Mouse (Mus musculus) cerebellum, adult 9-11 months (tissue): ENCODE data around the gene Spag8.
A peak's percentile ranks its signal among the peaks of the same experiment; 100 is the strongest.

Source experiments
- DNase-seq: peaks from one replicate; pipeline ENCODE4 v3.0.0; 2022

Spag8 gene

DNA sequence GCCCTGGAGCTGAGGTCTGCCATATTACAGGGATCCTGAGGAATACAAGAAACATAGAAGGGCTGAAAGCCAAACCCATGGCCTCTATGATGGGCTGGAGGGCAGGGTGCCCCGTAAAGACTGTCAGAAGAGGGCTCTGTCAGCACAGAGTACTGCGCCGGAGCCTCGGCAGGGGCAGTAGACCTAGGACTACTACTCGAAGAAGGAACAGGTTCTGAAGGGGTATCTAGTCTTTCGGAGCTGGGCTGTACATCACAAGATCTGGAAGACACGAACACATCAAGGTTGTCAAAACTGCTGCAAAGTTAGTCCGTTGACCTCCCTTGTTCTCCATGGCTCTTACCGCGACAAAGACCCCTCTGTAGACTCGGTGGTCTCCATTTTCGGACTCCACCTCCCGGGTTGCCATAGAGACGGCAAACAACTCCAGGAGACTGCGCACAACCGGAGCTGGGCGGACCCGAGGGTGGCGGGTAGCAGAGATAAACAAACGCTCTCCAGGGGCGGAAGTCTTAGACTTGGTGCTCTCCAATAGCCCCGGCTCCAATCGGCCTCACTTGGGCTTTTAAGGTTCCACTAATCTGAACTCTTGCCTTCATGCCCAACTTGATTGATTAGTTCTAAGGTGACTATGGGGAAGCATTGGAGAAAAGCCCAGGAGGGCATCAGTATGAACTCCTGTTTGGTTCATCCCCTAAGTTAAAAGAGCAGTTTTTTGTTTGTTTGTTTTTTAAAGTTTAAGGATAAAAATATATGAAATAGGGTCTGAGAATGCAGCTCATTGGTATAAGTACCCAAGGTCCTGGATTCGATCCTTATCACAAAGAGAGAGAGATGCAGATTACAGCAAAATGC lies at the start of gene Spag8:
Gene Spag8, minus strand, starts transcription at position 434 of the 855 bp plus-strand sequence.
- no peak for DNase-seq

DNA sequence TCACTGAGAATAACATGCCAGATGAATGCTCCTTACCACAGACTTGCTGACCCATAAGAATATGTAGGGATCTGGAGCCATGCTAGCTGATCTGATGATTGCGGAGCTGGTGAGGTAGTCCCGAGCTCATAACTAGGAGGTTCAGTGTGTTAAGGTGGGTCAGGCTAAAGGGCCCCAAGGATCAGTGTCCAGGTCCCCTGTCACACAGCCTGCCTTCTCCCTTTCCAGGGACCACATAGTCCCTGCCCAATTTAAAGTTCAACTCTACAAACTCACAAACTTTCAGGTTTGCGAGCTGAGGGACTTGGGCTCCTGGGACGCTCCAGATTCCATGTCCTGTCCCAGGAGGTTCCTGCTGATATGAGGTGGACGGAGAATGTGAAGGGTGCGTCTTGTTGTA lies 47.3 kb upstream of the Spag8 start, which contains the start of gene Olfr70:
Gene Olfr70, minus strand, starts transcription at position 101 of the 400 bp plus-strand sequence.
- no peak for DNase-seq

DNA sequence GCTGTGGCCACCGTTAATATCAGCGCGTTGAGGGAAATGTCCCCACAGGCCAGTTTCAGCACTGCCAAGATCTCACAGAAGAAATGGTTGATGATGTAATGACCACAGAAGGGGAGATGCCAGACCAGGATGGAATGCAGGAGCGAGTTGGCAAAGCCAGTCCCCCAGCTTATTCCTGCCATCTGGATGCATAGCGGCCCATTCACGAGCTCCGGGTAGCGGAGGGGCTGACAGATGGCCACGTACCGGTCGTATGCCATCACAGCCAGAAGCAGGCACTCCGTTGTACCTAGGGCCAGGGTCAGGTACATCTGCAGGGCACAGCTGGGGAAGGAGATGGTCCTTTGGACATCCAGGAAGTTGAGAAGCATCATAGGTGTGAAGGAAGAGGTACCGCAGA lies 43.2 kb upstream of the Spag8 start:
- peak; percentile 61 for DNase-seq

DNA sequence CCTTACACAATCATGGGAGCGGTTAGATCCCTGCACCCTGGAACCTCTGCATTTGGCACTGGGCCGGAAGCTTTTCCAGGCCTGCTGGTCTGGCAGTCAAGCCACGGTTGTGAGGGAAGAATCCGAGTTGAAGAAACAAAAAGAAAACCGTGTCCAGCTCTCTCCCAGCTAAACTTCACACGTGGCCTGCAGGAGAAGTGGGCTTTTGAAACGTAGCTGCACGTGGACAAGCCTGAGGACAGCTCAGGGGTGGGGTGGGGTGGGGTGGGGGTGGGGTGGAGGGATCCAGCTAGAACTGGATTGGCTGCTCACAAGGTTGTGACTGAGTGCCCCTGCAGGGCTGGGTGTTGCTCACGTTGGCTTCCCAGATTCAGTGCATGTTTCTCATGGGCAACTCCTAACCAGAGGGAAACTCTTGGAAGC lies 41.9 kb upstream of the Spag8 start:
- no peak for DNase-seq

DNA sequence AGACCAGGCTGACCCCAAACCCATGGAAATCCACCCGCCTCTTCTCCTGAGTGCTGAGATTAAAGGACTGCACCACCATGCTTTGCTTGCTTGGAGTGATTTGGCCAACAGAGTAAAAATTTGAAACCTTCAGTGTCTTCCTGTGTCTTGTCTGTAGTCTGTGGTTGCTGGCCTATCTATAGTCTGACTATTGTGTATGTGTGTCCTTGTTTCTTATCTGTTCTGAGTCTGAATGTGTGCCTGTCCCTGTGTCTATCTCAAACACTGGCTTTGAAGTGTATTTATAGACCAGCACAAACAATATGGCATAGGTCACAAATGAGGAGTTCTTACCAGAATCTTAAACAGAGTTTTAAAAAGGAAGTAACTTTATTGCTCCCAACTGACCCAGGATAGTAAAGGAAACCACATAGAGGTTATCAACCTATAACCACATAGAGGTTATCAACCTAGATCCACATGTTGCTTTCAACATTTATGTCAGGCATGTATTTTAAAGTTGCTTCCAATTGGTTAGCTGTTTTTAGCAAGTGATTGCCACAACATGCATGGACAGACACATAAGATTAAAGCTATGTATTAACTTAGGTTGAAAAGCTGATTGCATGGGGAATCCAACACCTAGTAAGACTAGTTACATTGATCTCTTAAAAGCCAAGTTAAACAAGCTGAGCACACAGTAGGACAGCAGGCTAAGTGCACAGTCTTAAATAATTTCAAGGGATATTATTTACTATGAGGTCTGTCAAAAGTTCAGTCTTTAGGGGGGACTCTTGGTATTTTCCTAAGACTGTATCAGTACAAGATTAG lies 41.2 kb upstream of the Spag8 start:
- no peak for DNase-seq

DNA sequence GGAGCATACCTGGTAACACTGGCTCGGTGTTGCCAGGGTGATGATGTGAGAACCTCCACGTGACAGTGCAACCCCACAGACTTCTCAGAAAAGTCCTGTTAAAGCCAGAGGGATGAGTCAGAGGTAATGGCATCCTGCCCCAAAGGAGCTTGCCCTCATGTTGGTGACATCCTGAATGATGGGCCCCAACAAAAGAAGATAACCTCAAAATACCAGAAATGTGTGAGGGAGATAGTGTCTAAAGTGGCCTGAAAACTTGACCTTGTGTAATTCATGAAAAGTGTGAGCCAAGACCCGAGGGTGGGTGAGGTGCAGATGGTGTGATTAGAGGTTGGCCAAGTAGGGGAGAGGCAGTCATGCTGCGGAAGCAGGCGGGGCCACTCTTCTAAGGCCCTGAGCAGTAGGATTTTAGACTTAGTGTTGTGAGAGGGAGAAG lies 40.4 kb upstream of the Spag8 start:
- DNase-seq, result no peak

DNA sequence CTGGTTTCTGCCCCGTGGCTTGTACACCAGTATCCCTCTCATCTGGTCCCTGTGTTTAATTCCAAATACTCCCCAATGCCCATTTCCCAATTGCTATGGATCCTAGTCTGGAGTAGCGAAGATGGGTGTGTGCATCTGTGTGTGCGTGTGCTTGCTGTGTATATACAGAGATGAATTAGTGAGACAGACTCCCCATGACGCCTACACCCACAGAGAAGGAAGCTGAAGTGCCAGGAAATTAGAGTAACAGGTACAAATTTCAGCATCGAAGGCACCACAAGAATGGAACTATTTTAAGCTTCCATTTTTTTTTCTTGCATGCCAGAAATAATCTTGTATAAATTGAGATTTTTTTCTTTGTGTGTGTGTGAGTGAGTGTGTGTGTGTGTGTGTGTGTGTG lies 37.6 kb upstream of the Spag8 start:
- no peak for DNase-seq

DNA sequence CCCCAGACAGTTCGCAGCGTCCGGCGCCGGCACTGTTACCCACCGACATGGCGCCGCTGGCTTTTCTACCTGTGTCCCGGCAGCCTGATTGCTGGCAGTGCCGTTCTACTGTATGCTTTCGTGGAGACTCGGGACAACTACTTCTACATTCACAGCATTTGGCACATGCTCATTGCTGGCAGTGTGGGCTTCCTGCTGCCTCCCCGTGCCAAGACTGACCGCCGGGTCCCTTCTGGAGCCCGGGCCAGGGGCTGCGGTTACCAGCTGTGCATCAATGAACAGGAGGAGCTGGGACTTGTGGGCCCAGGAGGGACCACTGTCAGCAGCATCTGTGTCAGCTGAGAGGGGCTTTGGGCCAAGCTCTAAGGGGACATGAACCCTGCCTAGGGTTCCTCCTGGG lies 36.6 kb upstream of the Spag8 start:
- no peak for DNase-seq

DNA sequence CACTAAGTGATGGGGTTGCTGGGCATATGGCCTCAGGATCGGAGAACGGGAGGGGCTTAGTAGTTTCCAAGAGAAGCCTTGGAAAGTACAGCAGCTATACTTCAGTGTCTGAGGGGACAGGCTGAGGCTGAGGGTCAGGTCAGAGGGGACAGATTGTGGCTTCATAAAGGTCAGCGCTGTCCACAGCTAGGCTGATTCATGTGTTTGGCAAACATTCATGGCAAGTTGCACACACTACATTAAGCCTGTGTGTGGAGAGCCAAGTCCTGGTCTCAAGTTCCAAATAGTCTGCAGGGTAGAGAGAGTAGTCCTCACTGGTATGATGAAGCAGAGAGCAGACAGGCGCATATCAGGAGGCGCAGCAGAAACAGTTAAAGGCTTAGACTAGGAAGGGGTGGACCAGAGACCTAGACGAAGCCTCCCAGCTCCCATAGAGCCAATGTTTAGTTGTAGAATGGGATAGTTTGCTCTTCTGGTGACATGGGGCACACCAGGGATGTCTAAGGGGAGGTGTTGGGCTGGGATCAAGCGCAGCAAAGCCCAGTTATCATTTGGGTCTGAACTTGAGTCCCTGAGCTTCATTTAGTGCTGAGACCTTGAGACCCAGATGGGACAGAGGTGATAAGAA lies 26.1 kb upstream of the Spag8 start:
- no peak for DNase-seq

DNA sequence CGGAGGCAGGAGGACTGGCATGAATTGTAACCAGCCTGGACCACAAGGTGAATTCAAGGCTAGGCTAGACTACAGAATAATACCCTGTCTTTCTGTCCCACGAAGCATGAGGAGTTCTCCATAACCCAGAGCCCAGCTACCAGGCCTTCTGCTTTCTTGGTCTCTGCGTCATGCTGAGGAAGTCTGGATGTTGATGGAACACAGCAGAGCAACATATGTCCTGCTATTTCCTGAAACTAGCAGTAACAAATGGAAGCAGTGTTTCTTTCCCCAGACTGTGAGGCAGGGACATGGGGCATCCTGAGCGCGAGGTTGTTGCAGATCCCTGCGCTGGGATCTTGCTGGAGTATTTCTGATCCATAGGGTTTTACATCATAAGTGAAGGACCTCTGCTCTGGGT lies 25.1 kb upstream of the Spag8 start:
- DNase-seq, result no peak

DNA sequence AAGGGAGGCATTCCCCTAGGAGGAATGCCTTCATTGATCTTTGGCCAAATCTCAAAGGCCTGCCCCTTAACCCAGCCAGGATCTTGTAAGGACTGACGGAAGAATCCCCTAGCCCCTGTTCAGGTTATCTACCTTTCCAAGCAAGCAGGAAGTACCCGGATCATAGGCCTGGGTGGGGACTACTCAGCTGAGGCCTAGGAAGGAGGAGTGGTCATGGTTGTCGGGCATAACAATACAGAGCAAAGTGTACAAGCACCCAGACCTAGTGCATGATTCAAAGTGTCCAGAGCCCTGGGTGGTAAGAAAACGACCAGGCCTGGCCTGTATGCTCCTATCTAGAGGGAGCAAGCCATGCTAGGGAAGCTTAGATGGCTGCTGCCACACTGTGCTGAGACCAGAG lies 22.2 kb upstream of the Spag8 start:
- DNase-seq, result no peak

DNA sequence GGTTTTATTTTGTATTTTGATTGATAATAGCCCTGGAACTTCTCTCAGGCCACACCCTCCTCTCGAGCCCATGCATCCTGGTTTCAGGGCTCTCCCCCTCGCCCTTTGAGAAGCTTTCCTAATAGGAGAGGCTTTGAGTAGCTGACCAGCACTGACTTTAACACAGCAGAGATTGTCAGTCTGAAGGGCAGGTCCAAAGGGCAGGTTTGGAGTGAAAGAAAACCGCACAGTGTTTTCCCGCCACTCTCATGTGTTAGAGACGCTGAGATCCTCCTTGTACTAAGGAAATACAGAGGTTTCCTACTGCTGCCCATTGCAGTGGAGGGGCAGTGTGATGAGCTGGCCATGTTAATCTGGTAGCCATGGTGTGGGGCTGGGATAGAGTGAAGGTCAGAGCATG lies 21.6 kb upstream of the Spag8 start:
- DNase-seq, result no peak

DNA sequence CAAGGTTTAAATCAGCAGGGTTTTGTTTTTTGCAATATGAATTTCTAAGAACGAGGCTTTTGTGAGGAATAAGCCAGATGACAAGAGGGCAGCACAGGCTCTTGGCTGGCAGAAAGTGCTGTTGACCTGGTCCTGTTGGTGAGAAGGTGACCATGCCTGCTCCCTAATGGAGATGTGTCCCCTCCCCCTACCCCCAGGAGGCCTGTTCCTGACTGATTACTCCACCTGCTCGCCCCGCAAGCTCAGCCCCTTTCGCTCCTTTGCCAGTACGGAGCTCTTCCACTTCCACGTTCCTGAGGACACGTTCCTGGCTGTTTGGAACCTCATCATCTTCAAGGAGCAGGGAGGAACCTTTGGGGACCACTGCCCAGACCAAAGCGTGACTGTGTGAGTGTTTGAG lies 20.3 kb upstream of the Spag8 start:
- no peak for DNase-seq

DNA sequence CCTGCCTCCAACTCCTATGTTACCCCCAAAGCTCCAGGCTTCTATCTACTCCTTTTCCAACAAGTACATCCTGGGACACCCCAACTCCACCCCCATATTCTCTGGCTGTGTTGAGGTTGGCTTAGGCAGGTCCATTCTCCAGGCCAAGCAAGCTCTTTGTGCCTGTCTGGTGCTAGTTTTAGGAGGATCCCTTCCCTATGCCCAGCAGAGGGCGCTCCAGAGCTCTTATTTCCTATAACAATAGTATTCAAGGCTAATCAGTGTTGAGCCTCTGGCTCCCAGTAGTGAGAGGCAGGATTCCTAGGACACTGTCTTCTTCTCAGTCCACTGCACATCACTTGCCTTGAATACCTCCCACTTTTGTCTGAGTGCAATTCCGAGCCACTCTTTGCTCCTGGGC lies 18.7 kb upstream of the Spag8 start:
- DNase-seq, result peak; percentile 87

DNA sequence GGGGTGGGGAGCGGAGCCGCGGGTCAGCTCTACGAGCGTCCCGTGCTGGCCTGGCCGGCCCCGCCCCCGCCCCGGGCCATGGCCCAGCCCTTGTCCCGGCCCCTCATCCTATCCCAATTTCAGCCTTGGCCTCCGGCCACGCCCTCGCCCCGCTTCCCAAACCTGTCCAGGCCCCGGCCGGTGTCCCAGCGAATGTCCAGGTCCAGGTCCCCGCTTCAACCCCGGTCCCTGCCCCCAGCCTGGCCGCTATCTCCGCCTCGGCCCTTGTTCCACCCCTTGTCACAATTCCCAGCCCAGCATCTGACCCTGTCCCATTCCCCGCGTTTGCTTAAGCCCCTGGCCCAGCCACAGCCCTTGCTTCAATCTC lies 16.0 kb upstream of the Spag8 start:
- DNase-seq, result peak; percentile 83

DNA sequence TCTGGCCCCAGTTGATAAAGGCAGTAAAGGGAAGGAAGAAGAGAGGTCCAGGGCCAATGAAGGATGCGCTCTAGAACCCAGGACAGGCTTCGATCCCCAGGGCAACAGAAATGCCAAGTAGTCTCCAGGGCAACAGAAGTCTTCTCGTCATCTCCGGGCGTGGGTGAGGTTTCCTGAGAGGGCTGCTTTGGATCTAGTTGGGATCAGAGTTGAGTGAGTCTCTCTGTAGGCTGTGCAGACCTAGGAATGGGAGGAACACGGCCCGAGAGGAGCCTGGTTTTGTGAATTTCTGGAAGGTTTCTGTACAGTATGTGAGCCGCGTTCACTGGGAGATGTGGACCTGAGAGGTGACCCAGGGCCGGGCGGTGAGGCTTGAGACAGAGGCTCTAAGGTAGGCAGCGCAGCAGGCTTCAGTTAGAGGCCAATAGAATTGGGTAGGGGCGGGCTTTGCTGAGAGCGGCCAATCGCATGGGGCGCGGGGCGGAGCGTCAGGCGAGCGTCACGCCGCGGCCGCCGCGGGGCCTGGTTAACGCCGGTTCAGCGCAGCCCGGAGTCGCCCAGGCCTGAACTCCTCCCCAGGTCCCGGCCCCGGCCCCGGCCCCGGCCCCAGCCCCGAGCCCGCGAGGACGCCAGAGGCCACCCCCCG lies 15.5 kb upstream of the Spag8 start, which contains the start of the genes Tmem8b and Fam221b:
Gene Tmem8b, plus strand, starts transcription at position 190 of the 646 bp plus-strand sequence.
Gene Fam221b, minus strand, starts transcription at position 364 of the 646 bp plus-strand sequence.
- peak; percentile 94 for DNase-seq

DNA sequence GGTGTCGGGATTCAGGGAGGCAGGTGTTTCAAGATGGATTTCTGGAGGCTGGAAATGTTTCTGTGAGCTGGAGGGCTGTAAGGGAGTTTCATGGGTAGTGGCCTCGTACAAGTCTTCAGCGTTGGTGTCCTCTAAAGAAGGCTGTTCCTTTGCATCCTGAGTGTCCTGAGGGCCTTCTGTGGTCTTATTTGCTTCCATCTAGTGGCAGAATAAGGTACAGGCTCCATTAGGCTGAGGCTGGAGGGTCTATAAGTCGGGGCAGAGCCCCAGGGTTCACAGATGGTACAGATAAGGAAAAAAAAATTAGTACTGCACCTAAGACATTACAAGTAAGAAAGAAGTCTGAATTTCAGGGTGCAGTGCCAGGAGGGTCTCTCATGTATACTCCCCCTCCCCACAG lies 13.0 kb upstream of the Spag8 start:
- DNase-seq, result no peak

DNA sequence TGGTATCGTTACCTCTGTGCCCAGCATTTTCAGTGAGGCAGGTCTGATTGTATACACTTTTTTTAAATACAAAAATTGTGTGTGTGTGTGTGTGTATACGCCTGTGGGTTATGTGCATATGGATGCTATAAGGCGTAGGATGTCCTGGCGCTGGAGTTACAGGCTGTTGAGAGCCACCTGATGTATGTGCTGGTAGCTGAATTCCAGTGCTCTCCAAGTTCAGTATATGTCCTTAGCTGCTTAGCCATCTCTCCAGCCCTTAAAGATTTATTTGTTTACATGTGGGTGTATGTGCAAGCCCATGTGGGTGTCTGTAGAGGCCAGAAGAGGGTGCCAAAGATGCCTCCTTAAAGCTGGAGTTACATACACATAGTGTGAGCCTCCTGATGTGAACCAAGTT lies 3.8 kb upstream of the Spag8 start:
- DNase-seq, result peak; percentile 61

DNA sequence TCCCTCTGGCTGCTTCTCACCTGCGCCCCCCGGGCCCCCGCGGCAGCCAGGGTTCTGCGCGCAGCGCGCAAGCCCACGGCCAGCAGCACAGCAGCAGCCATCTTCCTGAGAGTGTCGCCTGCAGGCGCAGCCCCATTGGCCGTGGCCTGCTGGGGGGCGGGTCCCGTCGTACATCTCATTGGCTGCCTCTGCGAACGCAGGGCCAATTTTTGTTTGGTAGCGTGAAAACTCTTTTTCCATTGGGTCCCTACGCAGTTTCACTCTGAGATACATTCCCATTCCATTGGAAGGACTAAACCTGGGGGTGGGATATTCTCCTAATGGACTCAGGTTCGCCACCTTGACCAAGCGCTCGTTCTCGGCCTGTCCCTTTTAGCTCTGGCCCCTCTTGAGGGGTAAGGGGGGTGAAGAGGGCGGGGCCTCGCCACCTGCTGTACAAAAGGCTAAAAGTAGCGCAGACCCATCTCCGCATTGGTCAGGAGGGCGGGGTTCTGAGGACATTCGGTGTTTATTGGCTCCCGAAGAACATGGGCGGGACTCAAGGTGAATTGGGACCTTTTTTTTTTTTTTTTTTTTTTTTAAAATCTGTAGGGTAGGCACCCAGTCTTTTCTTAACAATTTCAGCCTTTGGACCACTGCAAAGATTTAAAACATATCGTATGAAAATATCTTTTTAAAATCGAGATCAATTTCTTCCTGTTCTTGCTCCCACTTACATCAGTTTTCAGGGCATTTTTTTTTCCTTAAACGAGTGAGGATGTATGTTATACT lies 3.1 kb upstream of the Spag8 start, which contains the start of gene Hint2:
Gene Hint2, minus strand, starts transcription at position 128 of the 771 bp plus-strand sequence.
- peak; percentile 100 for DNase-seq

DNA sequence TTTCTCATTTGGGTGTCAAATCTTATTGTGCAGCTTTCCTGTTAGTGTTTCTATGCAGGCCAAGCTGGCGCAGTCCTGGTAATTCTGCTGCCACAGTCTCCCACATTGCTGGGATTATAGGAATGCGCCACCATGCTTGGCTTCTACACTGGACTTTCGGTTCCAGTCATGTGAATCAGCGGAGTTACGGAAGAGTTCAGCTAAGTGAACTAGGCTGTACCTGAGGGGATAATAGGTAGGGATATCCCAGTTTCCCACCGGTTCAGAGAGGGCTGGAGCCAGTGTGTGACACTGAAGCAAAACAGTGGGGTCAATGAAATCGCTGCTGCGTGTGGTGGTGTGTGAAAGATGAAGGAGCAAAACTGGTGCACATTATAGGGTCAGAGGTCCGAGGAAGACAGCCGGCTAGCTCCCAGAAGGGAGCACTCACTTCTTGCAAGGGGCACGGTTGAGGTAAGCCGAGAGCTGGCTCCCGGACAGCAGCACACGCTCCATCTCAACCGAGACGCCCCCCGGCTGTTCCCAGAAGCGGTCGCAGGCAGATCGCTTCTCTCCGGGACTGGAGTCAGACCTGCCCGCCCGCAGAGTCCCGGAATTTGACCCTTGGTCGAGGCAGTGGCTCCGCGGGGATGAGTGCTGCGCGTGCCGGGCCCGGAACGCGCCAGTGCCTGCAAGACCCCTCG lies 2.4 kb upstream of the Spag8 start:
- no peak for DNase-seq

DNA sequence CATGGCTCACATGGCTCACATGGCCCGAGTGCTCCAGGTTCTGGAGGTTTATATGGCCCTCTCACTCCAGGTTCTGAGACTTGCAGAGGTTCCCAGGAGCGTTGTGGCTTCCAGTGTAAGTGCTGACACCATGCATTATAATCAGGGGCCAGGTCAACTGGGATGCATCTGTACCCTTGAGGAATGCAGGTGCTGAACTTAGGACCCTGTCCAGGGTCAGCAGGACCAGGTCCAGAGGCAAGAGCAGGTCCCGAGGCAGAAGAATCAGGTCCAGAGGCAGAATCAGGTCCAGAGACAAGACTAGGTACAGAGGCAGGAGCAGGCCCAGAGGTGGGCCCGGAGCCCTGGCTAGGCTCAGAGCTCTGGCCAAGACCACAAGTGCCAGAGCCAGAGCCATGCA lies 668 bp downstream of the Spag8 start:
- no peak for DNase-seq
